18 mouse cellular contexts compared by ENCODE assay signal in genomic region chr13:24372893-24373599, GRCm38 (mm10). TPM values are rescaled to one million over a fixed set of nuclear protein-coding genes. Genes with fewer than 3 reads are reported as not detected.
DNase-seq lines count a peak whose midpoint lies in the region; TF ChIP-seq lines count a peak whose summit lies in the region.
"Had no signal": no experiment of that assay in that cellular context is flagged by ENCODE, and none has a peak within 500 bp of the region (broad histone marks: within the 10 kb centered on the region; RNA-seq: fewer than 3 reads in every experiment).

No protein-coding gene starts in this region.

- peaks cover 7% of the 10 kb centered on the region; the same call in 1 of the 2 replicates for H3K79me2 ChIP-seq in liver, adult 2 months (ENCODE audit: control insufficient read depth, insufficient read depth, low read length)

- TF ChIP-seq CTCF in liver, adult 2 months (IDR thresholded peaks at IDR 0.05; ENCODE audit: low read depth, low read length), result no peak

- no peak for DNase-seq in liver, adult 2 months (ENCODE audit: extremely low read depth, low read depth, low spot score)
- DNase-seq in liver, result no peak
- peak; percentile 80 for DNase-seq in thymus, postnatal 0 days (ENCODE audit: low spot score)
- DNase-seq in thymus, postnatal 36 days, result peak; percentile 43 to 66
- no peak for DNase-seq in right cerebral cortex, adult 2 months (ENCODE audit: low spot score in 2 of 2)
- DNase-seq in lung, adult 18-20 months, result no peak
- DNase-seq: adrenal gland, postnatal 14 days; cerebellum, adult 11-12 months; cerebellum, adult 9-10 months; cerebellum, postnatal 36 days; gastrocnemius, adult 2 months; gastrocnemius, postnatal 25 days; heart, postnatal 14 days had no signal

- WGBS in liver, adult 2 months, result 92% methylated on average over 7 of the region's 7 CpGs

- no peak overlapping the region for H3K9ac ChIP-seq in liver, adult 2 months (ENCODE audit: low read depth, low read length)
- H3K9ac ChIP-seq: heart, embryonic 13.5 days; hindbrain, embryonic 14.5 days had no signal

- H3K36me3 ChIP-seq in liver, adult 2 months (ENCODE audit: control insufficient read depth, insufficient read depth, low read length), result peaks cover 6% of the 10 kb centered on the region; the same call in 1 of the 2 replicates
- H3K36me3 ChIP-seq: embryonic facial prominence, embryonic 10.5 days; heart, embryonic 13.5 days; hindbrain, embryonic 10.5 days had no signal

- peak overlapping the region; percentile 58; the same call in 1 of the 2 replicates for H3K27ac ChIP-seq in liver, adult 2 months (replicated peaks; ENCODE audit: insufficient read depth, low read depth, low read length)
- H3K27ac ChIP-seq: embryonic facial prominence, embryonic 10.5 days; gastrocnemius, adult 2 months; heart, embryonic 13.5 days; hindbrain, embryonic 10.5 days; hindbrain, embryonic 14.5 days had no signal

- peaks cover 18% of the 10 kb centered on the region for H3K4me1 ChIP-seq in liver, adult 2 months (ENCODE audit: control insufficient read depth, insufficient read depth, low read length)
- H3K4me1 ChIP-seq: embryonic facial prominence, embryonic 10.5 days; hindbrain, embryonic 10.5 days had no signal

- no peak for TF ChIP-seq POLR2A in liver, adult 2 months (IDR thresholded peaks at IDR 0.05; ENCODE audit: extremely low read depth, insufficient read depth, low read length)

- H3K27me3 ChIP-seq in liver, adult 2 months (ENCODE audit: control insufficient read depth, insufficient read depth, low read length), result no peaks in the 10 kb centered on the region
- H3K27me3 ChIP-seq: heart, embryonic 13.5 days; Patski had no signal

- H3K4me3 ChIP-seq in liver, adult 2 months (ENCODE audit: insufficient read depth, low read depth, low read length), result no peak overlapping the region
- H3K4me3 ChIP-seq: embryonic facial prominence, embryonic 10.5 days; gastrocnemius, adult 2 months; heart, embryonic 13.5 days; hindbrain, embryonic 10.5 days had no signal

RNA-seq across cellular contexts. Expression of gene Cmah, which starts 45.8 kb away (rescaled TPM):
- 35.2 and 49.3 TPM in 2 replicates for total RNA-seq in liver, adult 2 months (2014; rRNA removed)
- 11.8 and 12.6 TPM in 2 replicates for polyA plus RNA-seq in liver, adult 2 months (2012; rRNA removed)
- 18.5 and 32.8 TPM in 2 replicates for polyA plus RNA-seq in thymus, postnatal 0 days (2015; fragmentation: Nextera tagmentation; extraction: Ambion mirVana)

Comparison
In these comparisons a context has a peak if more than half of its experiments do, and no peak if none do; other contexts are left out.
1. DNase-seq: peak in thymus, postnatal 0 days (single experiment) and thymus, postnatal 36 days (2 of 2); none in liver, adult 2 months (single experiment), liver (single experiment), right cerebral cortex, adult 2 months (0 of 2) and lung, adult 18-20 months (0 of 2).